Mouse (Mus musculus): ENCODE measurements around the gene Kmt5b. TPM values are rescaled to one million over a fixed set of nuclear protein-coding genes. Genes with fewer than 3 reads are reported as not detected.

Gene Kmt5b
- polyA plus RNA-seq, 1 experiment from 2014 or later, result 31.8 TPM

GRCm38 (mm10) chr19:3743362-3743761, 23.9 kb upstream of the Kmt5b start:
- H3K27me3 ChIP-seq, result no peaks in the 10 kb centered on the region
- H3K9ac ChIP-seq, result no peak overlapping the region
- H3K27ac ChIP-seq, result no peak overlapping the region
- H3K4me3 ChIP-seq, result no peak overlapping the region
- no peaks in the 10 kb centered on the region for H3K9me3 ChIP-seq
- no peak for ATAC-seq (ENCODE audit: borderline replicate concordance, extremely low read depth, low FRiP score, low TSS enrichment)
- WGBS, result 73% methylated on average over 7 of the region's 7 CpGs
- H3K4me1 ChIP-seq, result no peaks in the 10 kb centered on the region
- peak overlapping the region; percentile 86 for H3K4me2 ChIP-seq
- H3K36me3 ChIP-seq, result no peaks in the 10 kb centered on the region

DNA sequence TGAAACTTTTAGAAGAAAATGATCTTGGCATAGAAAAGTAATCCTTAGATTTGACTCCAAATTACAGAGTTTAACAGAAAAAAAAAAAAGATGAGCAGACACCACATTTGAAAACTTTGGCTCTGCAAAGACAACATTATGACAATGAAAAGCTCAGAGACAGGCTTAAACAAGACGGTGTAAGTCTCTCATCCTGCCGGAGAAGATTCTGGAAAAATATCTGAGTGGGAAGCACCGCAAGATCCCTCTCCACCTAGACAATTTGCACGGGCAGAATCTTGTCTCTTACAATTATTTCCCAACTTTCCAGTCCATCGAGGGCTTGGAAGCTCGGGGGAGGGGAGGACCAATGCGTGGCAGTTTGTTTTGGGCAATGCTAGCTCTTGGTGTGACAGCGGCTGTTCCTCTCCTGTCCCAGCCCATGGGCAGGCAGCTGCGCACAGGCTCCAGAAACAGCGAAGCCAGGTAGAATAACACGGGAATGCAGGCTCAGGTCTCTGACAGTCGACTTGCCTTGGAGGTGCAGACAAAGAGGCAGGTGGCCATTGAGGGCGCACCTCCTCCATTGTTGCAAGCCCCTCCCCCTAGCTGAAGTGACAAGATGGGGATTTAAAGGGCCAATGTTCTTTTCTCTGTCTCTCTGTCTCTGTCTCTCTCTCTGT, 23.2 kb upstream of the Kmt5b start:
- Histone ChIP-seq H3K9ac (peak overlapping the region; percentile 50), H3K36me3 (no peaks in the 10 kb centered on the region), H3K4me2 (peak overlapping the region; percentile 86), H3K27ac (peak overlapping the region; percentile 64), H3K27me3 (no peaks in the 10 kb centered on the region), H3K9me3 (no peaks in the 10 kb centered on the region), H3K4me1 (no peaks in the 10 kb centered on the region), H3K4me3 (peak overlapping the region; percentile 54)
- WGBS, result 4% methylated on average over 13 of the region's 13 CpGs
- ATAC-seq (ENCODE audit: borderline replicate concordance, extremely low read depth, low FRiP score, low TSS enrichment), result no peak; the same call in 1 of the 2 replicates

- no peak for ATAC-seq (ENCODE audit: borderline replicate concordance, extremely low read depth, low FRiP score, low TSS enrichment)
- H3K27ac ChIP-seq, result no peak overlapping the region
- 45% methylated on average over 8 of the region's 8 CpGs for WGBS
Observed at GRCm38 (mm10) chr19:3752621-3753239, 14.5 kb upstream of the Kmt5b start.

GRCm38 (mm10) chr19:3753240-3753633, 14.0 kb upstream of the Kmt5b start:
- Histone ChIP-seq H3K36me3 (no peaks in the 10 kb centered on the region), H3K9me3 (no peaks in the 10 kb centered on the region), H3K4me1 (no peaks in the 10 kb centered on the region), H3K9ac (no peak overlapping the region), H3K27ac (no peak overlapping the region), H3K27me3 (no peaks in the 10 kb centered on the region), H3K4me3 (no peak overlapping the region), H3K4me2 (no peak overlapping the region)
- no peak for ATAC-seq (ENCODE audit: borderline replicate concordance, extremely low read depth, low FRiP score, low TSS enrichment)
- 70% methylated on average over 1 of the region's 1 CpGs for WGBS

More at GRCm38 (mm10) chr19:3752621-3753239, 14.5 kb upstream of the Kmt5b start:
- Histone ChIP-seq H3K9ac (no peak overlapping the region), H3K36me3 (no peaks in the 10 kb centered on the region), H3K4me1 (no peaks in the 10 kb centered on the region), H3K4me3 (no peak overlapping the region), H3K27me3 (no peaks in the 10 kb centered on the region), H3K9me3 (no peaks in the 10 kb centered on the region), H3K4me2 (no peak overlapping the region)

- no peak for ATAC-seq (ENCODE audit: borderline replicate concordance, extremely low read depth, low FRiP score, low TSS enrichment)
- H3K4me2 ChIP-seq, result no peak overlapping the region
- H3K9ac ChIP-seq, result no peak overlapping the region
- H3K4me1 ChIP-seq, result no peaks in the 10 kb centered on the region
- 39% methylated on average over 8 of the region's 8 CpGs for WGBS
- no peak overlapping the region for H3K27ac ChIP-seq
- no peaks in the 10 kb centered on the region for H3K9me3 ChIP-seq
- no peaks in the 10 kb centered on the region for H3K36me3 ChIP-seq
- H3K27me3 ChIP-seq, result no peaks in the 10 kb centered on the region
- no peak overlapping the region for H3K4me3 ChIP-seq
Observed at GRCm38 (mm10) chr19:3753738-3754137, 13.5 kb upstream of the Kmt5b start.

DNA sequence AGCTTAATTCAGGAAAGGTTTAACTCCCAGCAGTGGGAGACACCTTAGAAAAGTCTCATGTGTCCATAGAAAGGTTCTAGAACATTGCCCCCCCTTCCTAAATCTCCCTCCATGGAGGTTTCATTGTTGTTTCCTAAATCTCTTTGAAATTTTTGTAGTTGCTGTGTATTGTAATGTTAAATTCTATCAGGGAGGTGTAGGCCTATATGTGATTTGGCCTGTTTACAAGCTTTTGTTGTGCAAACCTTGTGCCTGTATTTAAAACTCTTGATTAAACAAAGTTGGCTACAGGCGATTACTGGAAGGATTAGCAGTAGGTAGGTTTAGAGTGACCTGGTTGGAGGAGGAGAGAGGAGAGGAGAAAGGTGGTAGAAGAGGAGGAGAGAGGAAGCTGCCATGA, 9.4 kb upstream of the Kmt5b start:
- ATAC-seq (ENCODE audit: borderline replicate concordance, extremely low read depth, low FRiP score, low TSS enrichment), result no peak
- H3K27ac ChIP-seq, result no peak overlapping the region
- WGBS, result 52% methylated on average over 1 of the region's 1 CpGs
- no peak overlapping the region for H3K9ac ChIP-seq
- no peaks in the 10 kb centered on the region for H3K36me3 ChIP-seq
- H3K4me2 ChIP-seq, result no peak overlapping the region
- no peaks in the 10 kb centered on the region for H3K27me3 ChIP-seq
- no peaks in the 10 kb centered on the region for H3K4me1 ChIP-seq
- no peak overlapping the region for H3K4me3 ChIP-seq
- no peaks in the 10 kb centered on the region for H3K9me3 ChIP-seq

DNA sequence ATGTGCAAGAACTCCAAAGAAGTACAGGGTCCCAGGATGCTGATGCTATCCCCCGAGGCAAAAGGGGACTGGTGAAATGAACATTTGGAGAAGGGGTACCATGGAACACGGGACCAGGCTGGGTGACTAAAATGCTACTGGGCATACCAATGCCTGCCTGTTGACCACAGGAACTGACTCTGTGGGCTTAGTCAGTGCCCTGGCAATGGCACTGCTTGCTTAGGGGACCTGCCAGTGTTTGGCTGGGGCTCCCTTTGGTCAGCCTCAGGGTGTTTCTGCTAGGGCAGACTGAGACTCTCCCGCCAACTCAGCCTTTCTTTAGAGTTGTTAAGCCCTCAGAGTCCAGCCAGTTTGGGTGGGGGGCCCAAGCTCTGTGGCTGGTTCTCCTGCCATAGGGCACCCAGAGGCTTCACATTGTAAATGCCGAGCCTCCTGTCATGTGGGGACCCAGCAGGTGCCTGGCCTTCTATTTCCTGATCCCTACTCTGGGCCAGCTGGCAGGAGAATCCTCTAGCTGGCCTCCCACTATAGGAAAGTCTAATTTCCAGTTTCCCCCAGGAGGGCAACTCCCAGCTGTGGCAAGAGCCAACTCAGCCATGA, 1.9 kb upstream of the Kmt5b start:
- H3K36me3 ChIP-seq, result no peaks in the 10 kb centered on the region; the same call in 1 of the 2 replicates
- H3K4me2 ChIP-seq, result no peak overlapping the region
- peaks cover 21% of the 10 kb centered on the region for H3K4me1 ChIP-seq
- H3K4me3 ChIP-seq, result no peak overlapping the region
- no peaks in the 10 kb centered on the region for H3K27me3 ChIP-seq
- no peak for ATAC-seq (ENCODE audit: borderline replicate concordance, extremely low read depth, low FRiP score, low TSS enrichment)
- WGBS, result 74% methylated on average over 4 of the region's 4 CpGs
- H3K9ac ChIP-seq, result no peak overlapping the region
- no peaks in the 10 kb centered on the region for H3K9me3 ChIP-seq
- no peak overlapping the region for H3K27ac ChIP-seq

GRCm38 (mm10) chr19:3766378-3766777, 843 bp upstream of the Kmt5b start:
- Histone ChIP-seq H3K4me2 (peak overlapping the region; percentile 90), H3K9ac (no peak overlapping the region), H3K9me3 (no peaks in the 10 kb centered on the region), H3K27me3 (no peaks in the 10 kb centered on the region), H3K27ac (no peak overlapping the region), H3K4me3 (peak overlapping the region; percentile 80; the same call in 1 of the 2 replicates), H3K36me3 (no peaks in the 10 kb centered on the region; the same call in 1 of the 2 replicates), H3K4me1 (peaks cover 22% of the 10 kb centered on the region)
- WGBS, result 86% methylated on average over 5 of the region's 5 CpGs
- ATAC-seq (ENCODE audit: borderline replicate concordance, extremely low read depth, low FRiP score, low TSS enrichment), result no peak

DNA sequence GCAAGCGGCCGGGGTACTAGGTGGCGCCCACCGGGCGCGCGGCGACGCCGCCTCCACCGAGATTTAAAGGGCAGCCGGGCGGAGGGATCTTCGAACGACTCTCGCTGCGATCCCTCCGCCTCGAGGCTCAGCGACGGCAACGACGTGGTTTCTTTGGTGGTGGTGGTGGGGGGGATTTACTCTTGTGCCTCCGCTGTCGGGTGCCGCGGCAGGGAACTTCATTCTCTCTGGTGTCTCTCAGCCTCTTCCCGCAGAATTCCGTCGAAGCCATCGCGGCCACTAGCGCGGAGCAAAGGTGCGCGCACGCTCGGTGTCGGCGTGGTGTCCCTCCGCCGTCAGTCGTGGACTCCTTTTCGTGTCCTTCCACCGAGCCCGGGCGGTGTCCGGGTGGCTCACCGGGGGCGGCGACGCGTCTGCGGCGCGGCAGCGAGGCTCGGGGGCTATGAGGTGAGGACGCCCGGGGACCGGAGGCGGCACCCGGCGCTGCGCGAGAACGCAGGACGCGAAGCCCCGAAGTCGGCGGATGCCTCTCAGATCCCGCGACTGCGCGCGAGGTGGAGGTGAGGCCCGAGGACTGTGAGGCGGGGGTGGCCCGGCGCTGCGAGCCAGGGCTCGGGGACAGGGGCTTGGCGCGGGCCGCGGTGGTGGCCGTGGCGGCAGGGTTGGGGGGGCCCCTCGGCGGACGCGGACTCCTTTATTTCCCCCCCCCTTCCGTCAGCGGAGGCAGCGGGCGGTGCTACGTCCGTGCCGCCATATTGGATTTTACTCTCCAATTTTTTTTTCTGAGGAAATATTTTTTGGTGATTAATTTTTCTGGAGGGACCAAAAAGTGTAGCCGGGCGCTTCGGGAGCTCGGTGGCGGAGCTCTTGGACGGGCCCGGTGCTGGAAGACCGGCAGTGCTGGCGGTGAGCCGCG, 818 bp downstream of the Kmt5b start:
- Histone ChIP-seq H3K9me3 (no peaks in the 10 kb centered on the region), H3K36me3 (no peaks in the 10 kb centered on the region; the same call in 1 of the 2 replicates), H3K27me3 (no peaks in the 10 kb centered on the region), H3K9ac (peak overlapping the region; percentile 99), H3K27ac (peak overlapping the region; percentile 100), H3K4me1 (peaks cover 22% of the 10 kb centered on the region), H3K4me3 (peak overlapping the region; percentile 80), H3K4me2 (peak overlapping the region; percentile 90)
- peak; percentile 56 for ATAC-seq (ENCODE audit: borderline replicate concordance, extremely low read depth, low FRiP score, low TSS enrichment)
- WGBS, result under 1% methylated on average over 111 of the region's 111 CpGs

DNA sequence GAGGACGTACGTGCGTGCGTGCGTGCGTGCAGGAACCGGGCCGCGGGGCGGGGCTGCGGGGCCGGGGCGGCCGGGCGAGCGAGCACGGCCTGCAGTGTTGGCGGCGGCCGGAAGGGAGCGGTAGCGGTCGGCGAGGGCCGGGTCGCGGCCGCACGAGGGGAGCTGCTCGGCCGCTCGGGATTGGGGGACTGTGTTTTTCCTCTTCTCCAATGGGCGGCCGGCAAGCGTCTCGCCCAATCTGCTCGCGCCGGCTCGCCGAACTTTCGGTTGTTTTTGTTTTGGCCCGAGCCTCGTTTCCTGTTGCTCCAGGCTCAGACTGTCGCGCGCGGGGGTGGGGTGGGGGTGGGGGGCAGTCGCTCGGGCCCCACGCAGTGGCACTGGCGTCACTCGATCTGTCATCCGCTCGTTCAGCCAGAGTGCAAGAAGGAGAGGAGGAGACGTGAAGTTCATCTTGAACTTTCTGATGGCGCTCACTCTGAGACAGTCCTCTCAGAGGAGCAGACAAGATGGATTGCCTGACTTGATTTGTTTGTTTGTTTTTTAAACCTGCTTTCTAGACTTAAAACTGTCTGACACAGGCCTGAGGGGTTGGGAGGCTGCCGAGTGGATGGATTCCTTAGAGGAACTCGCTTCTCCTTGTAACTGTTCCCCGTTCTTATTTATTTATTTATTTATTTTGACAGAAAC, 1.6 kb downstream of the Kmt5b start:
- H3K4me3 ChIP-seq, result peak overlapping the region; percentile 80
- no peaks in the 10 kb centered on the region; the same call in 1 of the 2 replicates for H3K36me3 ChIP-seq
- peak overlapping the region; percentile 90 for H3K4me2 ChIP-seq
- H3K9ac ChIP-seq, result peak overlapping the region; percentile 99
- H3K4me1 ChIP-seq, result peaks cover 22% of the 10 kb centered on the region
- no peaks in the 10 kb centered on the region for H3K27me3 ChIP-seq
- H3K9me3 ChIP-seq, result no peaks in the 10 kb centered on the region
- ATAC-seq (ENCODE audit: borderline replicate concordance, extremely low read depth, low FRiP score, low TSS enrichment), result peak; percentile 93
- peak overlapping the region; percentile 100 for H3K27ac ChIP-seq
- WGBS, result 2% methylated on average over 50 of the region's 60 CpGs

DNA sequence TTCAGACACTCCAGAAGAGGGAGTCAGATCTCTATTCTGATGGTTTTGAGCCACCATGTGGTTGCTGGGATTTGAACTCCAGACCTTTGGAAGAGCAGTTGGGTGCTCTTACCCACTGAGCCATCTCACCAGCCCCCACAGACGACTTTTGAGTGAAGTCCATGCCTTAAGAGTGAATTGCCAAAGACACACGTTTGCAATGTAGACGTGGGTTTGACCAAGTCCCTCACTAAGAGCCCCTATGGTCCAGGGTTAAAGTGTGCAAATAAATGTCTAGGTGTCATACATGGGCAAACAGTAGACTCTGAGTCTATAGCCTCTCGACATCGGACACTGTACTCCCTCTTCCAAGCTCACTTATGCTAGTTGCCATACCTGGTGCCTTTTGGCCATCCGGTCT, 2.3 kb downstream of the Kmt5b start:
- 0 out of 2 replicates have a peak overlapping the region, but pooled peaks have one; percentile 99 for H3K9ac ChIP-seq

More for the DNA sequence above, 2.3 kb downstream of the Kmt5b start:
- no peak for ATAC-seq (ENCODE audit: borderline replicate concordance, extremely low read depth, low FRiP score, low TSS enrichment)
- Histone ChIP-seq H3K4me2 (peak overlapping the region; percentile 90), H3K27ac (no peak overlapping the region), H3K27me3 (no peaks in the 10 kb centered on the region), H3K4me1 (peaks cover 22% of the 10 kb centered on the region), H3K4me3 (peak overlapping the region; percentile 80), H3K36me3 (peaks cover 3% of the 10 kb centered on the region; the same call in 1 of the 2 replicates), H3K9me3 (no peaks in the 10 kb centered on the region)
- WGBS, result 65% methylated on average over 6 of the region's 6 CpGs
